Mouse (Mus musculus): ENCODE measurements around the gene Hps6.

GRCm38 (mm10) chr19:45984379-45984778, 18.9 kb upstream of the Hps6 start:
- no peak for TF ChIP-seq E2F4 (IDR thresholded peaks at IDR 0.05; ENCODE audit: insufficient read depth)
- TF ChIP-seq MAX (IDR thresholded peaks at IDR 0.05; ENCODE audit: low read depth), result no peak
- no peak for TF ChIP-seq MYOD1 (IDR thresholded peaks at IDR 0.05; ENCODE audit: control insufficient read depth in 1 of 3, insufficient read length in 2 of 3, low read depth in 2 of 3)
- TF ChIP-seq USF1 (IDR thresholded peaks at IDR 0.05; ENCODE audit: low read depth), result no peak
- no peak for TF ChIP-seq SRF (IDR thresholded peaks at IDR 0.05; ENCODE audit: control insufficient read depth, insufficient read length, low read depth)
- TF ChIP-seq POLR2A (IDR thresholded peaks at IDR 0.05; ENCODE audit: insufficient read length, low read depth), result no peak
- TF ChIP-seq POLR2AphosphoS2 (IDR thresholded peaks at IDR 0.05; ENCODE audit: insufficient read length, low read depth), result no peak
